Mouse (Mus musculus): Measurements from ENCODE around the gene Gtf2h3. TPM values are rescaled to one million over a fixed set of nuclear protein-coding genes. Genes with fewer than 3 reads are reported as not detected.
A peak's percentile ranks its signal among the peaks of the same experiment; 100 is the strongest.
"Not testable (repeated sequence)": the region's sequence is repeated elsewhere in the genome, so short reads cannot be mapped to it uniquely, and the experiment has no call there.

Gene Gtf2h3
- polyA plus RNA-seq (2012; rRNA removed): 50.6 and 56.4 TPM in 2 replicates

- peak; percentile 83 to 97 for DNase-seq (ENCODE audit: extremely low spot score in 1 of 2, low spot score in 1 of 2)
Observed at GRCm38 (mm10) chr5:124578633-124579317, at the start of gene Gtf2h3, which contains the start of gene Eif2b1. Gene Gtf2h3 (plus strand): TSS chr5:124579140. Gene Eif2b1 (minus strand): TSS chr5:124579131.

DNA sequence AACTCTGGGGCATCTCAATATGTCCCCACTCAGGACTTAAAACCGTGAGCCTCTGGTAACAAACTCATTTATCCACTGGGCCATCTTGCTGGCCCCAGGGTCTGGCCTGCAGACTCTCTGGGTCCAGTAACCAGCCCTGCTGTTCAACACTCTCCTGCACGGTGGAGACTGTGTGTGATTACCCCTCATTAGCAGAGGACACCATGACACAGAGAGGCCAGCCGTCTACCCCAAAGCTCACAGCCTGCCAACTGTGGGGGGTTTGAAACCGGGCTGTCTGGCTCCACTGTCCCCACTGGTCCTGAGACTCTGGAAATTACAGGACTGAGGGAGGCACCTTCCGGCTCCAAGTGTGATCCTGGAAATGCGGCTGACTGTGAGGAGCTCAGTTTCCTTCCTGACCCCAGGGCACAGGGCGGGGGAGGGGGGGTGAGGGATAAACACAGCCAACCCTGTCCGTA lies 49.7 kb upstream of the Gtf2h3 start:
- DNase-seq (ENCODE audit: extremely low spot score in 1 of 2, low spot score in 1 of 2): no peak

DNA sequence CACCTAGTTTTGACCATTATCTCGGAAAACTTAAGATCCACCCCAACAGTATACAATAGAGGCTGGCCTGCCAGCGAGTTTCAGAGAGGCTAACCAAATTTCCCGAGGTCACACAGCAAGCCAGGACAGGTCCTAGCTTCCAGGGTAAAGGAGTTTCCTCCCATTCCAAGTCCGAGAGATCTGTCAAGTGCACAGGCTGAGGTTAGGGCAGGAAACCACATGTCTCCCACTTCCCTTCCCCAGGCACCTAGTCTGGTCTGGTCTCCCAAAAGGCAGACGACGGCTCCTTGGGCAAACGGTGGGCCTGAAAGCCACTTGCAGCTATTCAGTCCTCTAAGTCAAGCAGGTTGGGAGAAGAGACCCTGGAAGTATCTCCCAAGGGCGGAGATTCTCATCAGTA lies 49.2 kb upstream of the Gtf2h3 start:
- DNase-seq (ENCODE audit: extremely low spot score in 1 of 2, low spot score in 1 of 2): no peak

DNA sequence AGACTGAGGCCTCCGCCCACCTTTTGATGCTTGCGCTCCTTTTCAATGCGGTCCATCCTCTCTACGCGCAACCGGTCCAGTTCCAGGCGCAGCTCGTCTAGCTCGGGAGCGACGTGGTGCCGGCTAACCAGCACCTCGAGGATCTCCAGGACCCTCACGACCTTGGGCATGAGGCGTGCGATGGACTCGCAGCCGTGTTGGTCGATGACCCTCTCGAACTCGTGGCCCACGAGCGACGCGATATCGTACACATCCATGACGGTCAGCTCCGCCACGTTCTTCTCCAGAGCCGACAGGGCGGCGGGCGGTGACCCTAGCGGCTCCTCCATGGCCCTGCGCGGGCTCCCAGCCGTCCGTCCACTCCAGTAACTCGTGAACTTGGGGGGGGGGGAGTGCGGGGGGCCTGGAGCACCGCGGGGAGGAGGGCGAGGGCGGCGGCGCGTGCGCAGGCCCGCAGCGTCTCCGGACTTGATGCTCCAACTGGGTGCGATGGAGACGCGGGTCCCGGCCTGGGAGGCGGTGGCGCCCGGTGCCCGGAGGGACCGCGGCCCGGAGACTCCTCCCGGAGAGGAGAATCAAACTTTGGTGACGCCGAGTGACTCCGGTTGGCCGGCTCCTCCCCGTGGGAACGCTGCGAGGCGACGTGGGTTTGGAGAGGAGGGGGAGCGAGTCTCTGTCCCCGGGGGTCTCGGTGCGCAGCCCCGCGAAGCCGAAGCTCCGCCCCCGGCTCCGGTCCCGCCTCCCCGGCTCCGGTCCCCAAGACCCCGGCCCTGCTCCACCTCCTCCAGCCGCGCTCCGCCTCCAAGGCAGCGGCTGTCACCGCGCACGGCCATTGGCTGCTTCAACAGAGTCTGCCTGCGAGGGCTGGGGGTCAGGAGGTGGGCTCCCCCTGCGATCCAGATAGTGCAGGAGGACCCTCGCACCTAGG lies 48.0 kb upstream of the Gtf2h3 start, which contains the start of gene Rilpl1:
Gene Rilpl1 (minus strand): TSS at position 737 of the 928 bp plus-strand sequence.
- DNase-seq (ENCODE audit: extremely low spot score in 1 of 2, low spot score in 1 of 2): peak in 1 of 2 experiments; percentile 75

DNA sequence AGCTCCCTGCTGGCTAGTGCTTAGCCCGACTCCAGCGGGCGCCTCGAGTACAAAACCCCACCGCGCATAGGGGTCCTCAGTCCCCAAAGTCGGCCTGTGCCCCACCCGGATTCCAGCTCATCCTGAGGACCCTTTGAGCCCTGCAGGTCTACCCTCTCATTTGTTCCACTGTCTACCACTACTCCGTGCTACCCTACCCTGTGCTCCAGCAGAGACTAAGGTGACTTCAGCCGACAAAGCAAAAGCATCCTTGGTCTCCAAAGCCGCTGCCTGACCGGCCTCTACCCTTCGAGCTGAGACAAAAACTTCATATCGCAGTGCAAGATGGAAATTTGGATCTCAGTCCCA lies 47.4 kb upstream of the Gtf2h3 start:
- no peak for DNase-seq (ENCODE audit: extremely low spot score in 1 of 2, low spot score in 1 of 2)

DNA sequence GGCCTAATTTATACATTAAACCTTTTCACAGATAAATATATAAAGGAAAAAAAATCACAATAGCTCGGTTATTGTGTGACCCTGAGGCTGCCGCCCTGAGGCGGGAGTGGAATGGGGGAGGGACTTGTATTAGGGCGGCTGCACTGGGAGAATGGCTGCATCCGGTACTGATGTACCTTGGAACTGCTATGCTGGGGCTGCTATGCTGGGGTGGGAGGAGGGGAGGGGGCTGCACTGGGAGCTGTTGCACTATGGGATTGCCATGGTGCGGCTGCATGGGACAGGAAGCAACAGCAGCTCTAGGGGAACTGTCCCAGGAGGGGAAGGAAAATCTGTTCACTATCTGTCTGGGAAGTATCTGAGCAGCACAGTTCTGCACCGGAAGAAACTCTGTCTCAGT lies 46.5 kb upstream of the Gtf2h3 start:
- no peak for DNase-seq (ENCODE audit: extremely low spot score in 1 of 2, low spot score in 1 of 2)

DNA sequence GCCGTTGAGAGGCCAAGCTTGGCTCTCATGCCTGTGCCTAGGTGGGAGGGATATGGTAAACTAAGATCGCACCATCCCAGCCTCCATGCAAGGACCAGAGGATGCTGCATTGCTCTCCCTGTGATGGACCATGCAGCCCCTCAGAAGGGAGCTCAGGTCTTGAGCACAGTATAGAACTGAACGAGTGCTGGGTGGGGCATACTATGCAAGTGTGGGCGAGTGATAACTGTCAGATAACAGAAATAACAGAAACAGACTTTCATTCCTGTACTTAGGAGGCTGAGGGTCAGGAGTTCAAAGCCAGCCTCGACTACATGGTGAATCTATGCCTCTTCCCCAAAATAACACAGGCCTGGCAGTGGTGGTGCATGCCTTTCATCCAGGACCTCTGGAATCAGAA lies 43.9 kb upstream of the Gtf2h3 start:
- DNase-seq (ENCODE audit: extremely low spot score in 1 of 2, low spot score in 1 of 2): no peak

- peak in 1 of 2 experiments; percentile 30 for DNase-seq (ENCODE audit: extremely low spot score in 1 of 2, low spot score in 1 of 2)
Observed at GRCm38 (mm10) chr5:124536776-124537175, 42.2 kb upstream of the Gtf2h3 start.

DNA sequence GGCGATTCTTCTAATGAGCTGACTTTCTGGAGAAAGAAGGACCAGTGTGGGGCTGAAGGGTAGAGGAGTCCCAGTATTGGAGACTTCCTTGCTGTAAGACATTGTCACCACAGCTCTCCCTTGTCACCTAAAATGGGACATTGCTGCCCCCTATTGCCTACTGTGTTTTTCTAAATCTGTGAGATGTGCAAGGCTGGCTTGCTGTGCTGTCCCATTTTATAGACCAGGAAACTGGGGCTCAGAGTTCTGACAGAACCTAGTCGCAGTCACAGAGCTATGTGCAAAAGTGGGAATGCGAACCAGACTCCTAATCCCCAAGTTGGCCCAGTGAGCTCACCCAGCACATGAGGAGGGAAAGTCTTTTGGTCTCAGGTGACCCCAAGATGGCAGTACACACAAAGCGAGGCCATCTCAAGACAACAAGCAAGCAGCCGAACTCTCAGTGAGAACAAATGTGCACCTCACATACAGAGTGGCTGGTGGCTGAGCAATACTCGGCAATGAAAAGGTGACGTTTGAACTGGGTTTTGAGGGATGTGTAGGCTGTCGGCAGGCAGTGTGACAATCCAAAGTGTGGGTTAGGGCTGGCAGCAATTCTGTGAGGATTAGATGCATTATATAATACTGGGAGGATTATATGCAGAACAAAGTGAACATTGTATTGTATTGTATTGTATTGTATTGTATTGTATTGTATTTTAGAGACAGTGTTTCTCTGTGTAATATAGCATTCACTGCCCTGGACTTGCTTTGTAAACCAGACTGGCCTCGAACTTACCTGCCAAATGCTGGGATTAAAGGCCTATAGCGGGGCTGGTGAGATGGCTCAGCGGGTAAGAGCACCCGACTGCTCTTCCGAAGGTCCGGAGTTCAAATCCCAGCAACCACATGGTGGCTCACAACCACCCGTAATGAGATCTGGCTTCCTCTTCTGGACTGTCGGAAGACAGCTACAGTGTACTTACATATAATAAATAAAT lies 39.8 kb upstream of the Gtf2h3 start:
- DNase-seq (ENCODE audit: extremely low spot score in 1 of 2, low spot score in 1 of 2): peak; percentile 52 to 90

- DNase-seq (ENCODE audit: extremely low spot score in 1 of 2, low spot score in 1 of 2): no peak
Observed at GRCm38 (mm10) chr5:124539905-124540304, 39.0 kb upstream of the Gtf2h3 start.

- DNase-seq (ENCODE audit: extremely low spot score in 1 of 2, low spot score in 1 of 2): peak; percentile 95 to 98
Observed at GRCm38 (mm10) chr5:124540383-124540786, 38.6 kb upstream of the Gtf2h3 start, which contains the start of gene Tmed2. Gene Tmed2 (plus strand): TSS chr5:124540695.

DNA sequence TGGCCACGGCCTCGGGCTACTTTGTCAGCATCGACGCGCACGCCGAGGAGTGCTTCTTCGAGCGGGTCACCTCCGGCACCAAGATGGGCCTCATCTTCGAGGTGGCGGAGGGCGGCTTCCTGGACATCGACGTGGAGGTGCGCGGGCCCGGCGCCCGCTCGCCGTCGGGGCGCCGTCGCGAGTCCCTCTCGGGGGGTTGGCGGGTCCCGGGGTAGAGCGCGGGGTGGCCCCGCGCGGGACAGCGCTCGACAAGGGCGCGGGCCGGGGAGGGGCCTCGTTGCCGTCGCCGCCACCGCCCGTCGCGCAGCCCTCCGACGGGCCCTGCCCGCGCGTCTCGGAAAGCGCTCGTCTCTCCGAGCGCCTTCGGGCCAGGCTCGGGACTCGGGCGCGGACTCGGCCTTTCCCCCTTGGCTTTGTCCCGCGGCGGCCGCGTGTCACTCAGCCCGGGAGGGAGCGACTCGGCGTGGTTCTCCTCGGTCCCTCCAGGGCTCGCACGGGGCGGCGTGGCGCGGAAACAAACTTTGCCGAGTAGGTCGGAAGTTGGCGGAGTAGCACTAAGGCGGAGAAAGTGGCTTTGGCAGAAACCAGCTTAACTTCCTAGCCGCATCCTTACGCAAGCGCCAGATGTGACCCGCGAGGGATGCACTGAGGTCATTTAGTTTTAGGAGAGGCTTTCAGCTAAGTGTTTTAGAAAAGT lies 37.9 kb upstream of the Gtf2h3 start:
- DNase-seq (ENCODE audit: extremely low spot score in 1 of 2, low spot score in 1 of 2): no peak

DNA sequence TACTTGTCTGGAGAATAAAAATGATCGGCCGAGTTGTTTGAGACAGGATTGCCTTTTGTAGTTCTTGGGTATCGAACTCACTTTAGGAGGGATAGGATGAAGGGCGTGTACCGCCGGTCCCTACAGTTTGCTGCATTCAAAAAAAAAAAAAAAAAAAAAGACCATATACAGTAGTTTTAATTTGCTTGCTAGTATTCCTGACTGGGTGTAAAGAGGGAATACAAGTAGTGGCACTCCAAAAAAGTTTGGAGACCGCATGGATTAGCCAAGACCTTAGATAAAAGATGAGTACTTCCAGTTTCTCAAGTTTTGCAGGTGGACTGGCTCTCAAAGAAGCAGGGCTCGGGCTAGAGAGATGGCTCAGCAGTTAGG lies 37.4 kb upstream of the Gtf2h3 start:
- no peak for DNase-seq (ENCODE audit: extremely low spot score in 1 of 2, low spot score in 1 of 2)

- DNase-seq (ENCODE audit: extremely low spot score in 1 of 2, low spot score in 1 of 2): not testable (repeated sequence)
Observed at GRCm38 (mm10) chr5:124550737-124551136, 28.2 kb upstream of the Gtf2h3 start.

- not testable (repeated sequence) for DNase-seq (ENCODE audit: extremely low spot score in 1 of 2, low spot score in 1 of 2)
Observed at GRCm38 (mm10) chr5:124551349-124552093, 27.4 kb upstream of the Gtf2h3 start.

DNA sequence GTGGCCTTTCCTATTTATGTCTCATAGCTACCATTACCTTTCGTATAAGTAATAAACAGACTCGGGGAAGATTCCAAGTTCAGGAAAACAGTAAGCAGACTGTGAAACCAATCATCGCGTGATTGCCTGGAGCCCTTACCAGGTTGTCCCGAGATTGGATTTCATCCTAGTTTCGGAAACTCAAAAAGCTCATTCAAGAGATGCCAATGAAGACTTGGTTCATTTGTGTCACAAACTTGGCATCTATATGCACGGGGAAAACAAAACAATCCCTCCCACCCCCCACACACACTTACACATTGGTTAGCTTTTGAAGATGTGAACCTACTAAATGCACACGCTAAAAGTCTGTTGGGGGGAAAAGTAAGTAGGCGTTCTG lies 26.9 kb upstream of the Gtf2h3 start:
- no peak for DNase-seq (ENCODE audit: extremely low spot score in 1 of 2, low spot score in 1 of 2)

GRCm38 (mm10) chr5:124552558-124553307 lies 26.2 kb upstream of the Gtf2h3 start, which contains the start of gene Ddx55:
Gene Ddx55 (plus strand): TSS chr5:124552864.
- peak; percentile 79 to 92 for DNase-seq (ENCODE audit: extremely low spot score in 1 of 2, low spot score in 1 of 2)

- no peak for DNase-seq (ENCODE audit: extremely low spot score in 1 of 2, low spot score in 1 of 2)
Observed at GRCm38 (mm10) chr5:124553607-124554006, 25.3 kb upstream of the Gtf2h3 start.

All from frontal cortex, adult 2 months (tissue).